Mouse (Mus musculus) 416B (cell line): Measurements from ENCODE around the gene Spx.
A peak's percentile ranks its signal among the peaks of the same experiment; 100 is the strongest.

Source experiments
- DNase-seq: peaks from one replicate; pipeline ENCODE4 v3.0.0; 2011; ENCODE audit warnings: low read depth

The Spx gene

GRCm38 (mm10) chr6:142412906-142413491 lies at the start of gene Spx:
Spx (plus strand) TSS chr6:142413441.
- DNase-seq: no peak

GRCm38 (mm10) chr6:142365742-142366472 lies 47.3 kb upstream of the Spx start:
- no peak for DNase-seq

- DNase-seq: no peak
Measured at GRCm38 (mm10) chr6:142366473-142367018, 46.7 kb upstream of the Spx start.

- DNase-seq: no peak
Measured at GRCm38 (mm10) chr6:142367565-142367964, 45.7 kb upstream of the Spx start.

- DNase-seq: no peak
Measured at GRCm38 (mm10) chr6:142369568-142369967, 43.7 kb upstream of the Spx start.

- DNase-seq: no peak
Measured at GRCm38 (mm10) chr6:142377081-142377480, 36.2 kb upstream of the Spx start.

- no peak for DNase-seq
Measured at GRCm38 (mm10) chr6:142378576-142379330, 34.5 kb upstream of the Spx start.

- peak; percentile 73 for DNase-seq
Measured at GRCm38 (mm10) chr6:142379961-142380360, 33.3 kb upstream of the Spx start.

GRCm38 (mm10) chr6:142381615-142382014 lies 31.6 kb upstream of the Spx start:
- DNase-seq: no peak

GRCm38 (mm10) chr6:142384521-142384920 lies 28.7 kb upstream of the Spx start:
- DNase-seq: no peak

- peak; percentile 74 for DNase-seq
Measured at GRCm38 (mm10) chr6:142386285-142387010, 26.8 kb upstream of the Spx start.

GRCm38 (mm10) chr6:142387011-142387754 lies 26.1 kb upstream of the Spx start, which contains the start of the genes Recql and Golt1b:
Recql (minus strand) TSS chr6:142387087.
Golt1b (plus strand) TSS chr6:142387221.
- peak; percentile 98 for DNase-seq

GRCm38 (mm10) chr6:142387755-142388271 lies 25.4 kb upstream of the Spx start:
- peak; percentile 31 for DNase-seq

GRCm38 (mm10) chr6:142389101-142389500 lies 24.1 kb upstream of the Spx start:
- DNase-seq: peak; percentile 89

GRCm38 (mm10) chr6:142392312-142392711 lies 20.9 kb upstream of the Spx start:
- no peak for DNase-seq

GRCm38 (mm10) chr6:142394669-142395068 lies 18.6 kb upstream of the Spx start:
- DNase-seq: no peak

- DNase-seq: no peak
Measured at GRCm38 (mm10) chr6:142395756-142396155, 17.5 kb upstream of the Spx start.

GRCm38 (mm10) chr6:142411140-142411539 lies 2.1 kb upstream of the Spx start:
- no peak for DNase-seq

GRCm38 (mm10) chr6:142413845-142414244 lies 604 bp downstream of the Spx start:
- DNase-seq: no peak

GRCm38 (mm10) chr6:142414597-142414996 lies 1.4 kb downstream of the Spx start:
- no peak for DNase-seq

- no peak for DNase-seq
Measured at GRCm38 (mm10) chr6:142424976-142425375, 11.7 kb downstream of the Spx start.
